Mouse (Mus musculus) cerebellum, postnatal 4 days (tissue): ENCODE data around the gene Phrf1.
"Not testable (repeated sequence)": the region's sequence is repeated elsewhere in the genome, so short reads cannot be mapped to it uniquely, and the experiment has no call there.

Experiments used
- DNase-seq, 2 experiments: peaks; one replicate each; pipeline ENCODE4 v3.0.0; 2022; ENCODE audit warnings: low spot score in 2 of 2, mixed read lengths in 1 of 2

Phrf1 gene

DNA sequence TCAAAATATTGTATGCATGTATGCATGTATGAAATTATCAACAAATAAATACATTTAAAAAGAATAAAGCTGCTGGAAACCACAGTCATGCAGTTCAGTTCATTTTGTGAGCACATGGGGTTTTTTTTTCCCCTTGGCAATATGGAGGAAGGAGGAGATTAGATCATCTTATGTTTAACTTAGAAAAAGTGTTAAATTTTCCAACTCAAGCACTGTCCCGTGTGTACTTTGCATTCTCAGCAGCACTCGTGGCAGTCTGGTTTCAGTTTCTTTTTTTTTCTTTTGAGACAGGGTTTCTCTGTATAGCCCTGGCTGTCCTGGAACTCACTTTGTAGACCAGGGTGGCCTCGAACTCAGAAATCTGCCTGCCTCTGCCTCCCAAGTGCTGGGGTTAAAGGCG is 21.9 kb downstream of the Phrf1 start:
- not testable (repeated sequence) for DNase-seq

DNA sequence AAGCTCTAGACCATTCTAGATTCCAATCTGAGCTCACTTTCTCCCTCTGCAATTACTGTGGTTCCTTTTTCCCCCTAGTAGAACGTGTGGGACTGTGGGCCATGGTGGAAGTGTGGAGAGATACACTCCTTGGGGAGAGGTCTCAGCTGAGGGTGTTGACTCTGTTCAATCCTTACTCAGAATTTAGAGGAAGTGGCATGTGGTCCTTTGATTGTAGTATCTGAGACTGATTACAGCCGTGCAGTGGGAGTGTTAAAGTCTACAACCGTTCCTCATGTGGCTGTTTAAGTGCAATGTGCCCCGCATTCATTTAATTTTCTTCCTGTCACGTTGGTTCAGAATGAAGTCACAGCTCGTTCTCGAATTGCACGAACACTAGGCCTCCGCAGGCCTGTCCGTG is 27.6 kb downstream of the Phrf1 start:
- no peak for DNase-seq

DNA sequence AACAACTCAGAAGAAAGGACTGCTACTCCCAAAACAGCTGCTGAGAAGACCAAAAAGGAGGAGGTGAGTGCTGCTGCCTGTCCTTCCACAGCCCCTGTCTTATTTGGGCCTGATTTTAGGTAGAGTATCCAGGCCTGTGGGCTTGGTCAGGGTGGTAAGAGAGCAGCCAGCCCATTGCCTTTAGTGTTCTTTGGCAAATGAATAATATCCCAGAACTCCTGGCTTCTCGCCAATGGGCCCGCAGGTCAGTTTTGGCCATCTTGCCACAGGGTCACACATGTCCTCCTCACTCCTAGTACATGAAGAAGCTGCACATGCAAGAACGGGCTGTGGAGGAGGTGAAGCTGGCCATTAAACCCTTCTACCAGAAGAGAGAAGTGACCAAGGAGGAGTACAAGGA is 32.9 kb downstream of the Phrf1 start:
- DNase-seq = no peak

DNA sequence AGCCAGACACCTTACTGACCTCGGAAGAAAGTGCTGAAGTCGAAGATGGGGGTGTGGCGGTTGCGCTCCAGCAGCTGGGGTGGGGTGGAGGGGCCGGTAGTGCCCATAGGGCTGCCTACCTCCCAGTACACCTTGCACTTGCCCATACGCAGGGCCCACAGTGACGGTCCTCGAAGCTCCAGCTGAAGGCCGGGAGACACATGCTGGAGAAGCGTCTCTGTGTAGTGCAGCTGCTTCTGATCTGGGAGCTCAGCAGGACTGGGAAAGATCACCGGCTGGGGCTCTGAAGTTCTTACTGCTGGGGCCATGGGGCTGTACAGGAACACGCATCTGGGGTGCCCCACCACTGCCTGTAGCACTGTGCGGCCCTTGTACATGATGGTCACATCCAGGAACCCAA is 35.1 kb downstream of the Phrf1 start:
- no peak for DNase-seq

DNA sequence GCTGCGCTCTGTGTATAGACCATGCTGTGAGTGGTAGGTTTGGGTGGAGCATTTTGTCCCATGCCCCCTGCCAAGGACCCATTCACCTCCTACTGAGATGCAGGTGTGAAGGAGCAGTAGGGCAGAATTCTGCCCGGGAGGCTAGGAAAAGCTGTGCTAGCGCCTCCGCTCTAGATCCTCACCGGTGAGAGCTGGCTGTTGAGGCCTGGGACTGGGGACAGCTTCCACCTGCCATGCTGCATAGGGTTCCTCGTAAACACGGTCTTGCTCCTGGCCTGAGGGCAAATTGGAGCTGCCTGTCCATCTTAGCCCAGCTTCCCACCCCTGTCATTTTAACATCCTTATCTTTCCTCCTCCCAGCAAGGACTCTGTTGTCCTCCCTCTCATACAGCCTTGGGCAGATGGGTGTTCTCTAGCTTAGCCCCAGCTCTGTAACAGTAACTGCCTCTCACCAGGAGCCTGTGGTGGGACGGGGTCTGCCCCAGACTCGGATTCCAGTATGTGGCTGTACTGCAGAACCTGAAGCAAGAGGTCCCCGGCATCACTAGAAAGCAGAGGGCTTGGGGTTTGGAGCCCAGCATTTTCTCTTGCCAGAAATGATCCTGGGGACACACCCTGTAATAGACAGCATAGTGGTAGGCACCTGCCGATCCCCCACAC is 35.6 kb downstream of the Phrf1 start:
- no peak for DNase-seq

DNA sequence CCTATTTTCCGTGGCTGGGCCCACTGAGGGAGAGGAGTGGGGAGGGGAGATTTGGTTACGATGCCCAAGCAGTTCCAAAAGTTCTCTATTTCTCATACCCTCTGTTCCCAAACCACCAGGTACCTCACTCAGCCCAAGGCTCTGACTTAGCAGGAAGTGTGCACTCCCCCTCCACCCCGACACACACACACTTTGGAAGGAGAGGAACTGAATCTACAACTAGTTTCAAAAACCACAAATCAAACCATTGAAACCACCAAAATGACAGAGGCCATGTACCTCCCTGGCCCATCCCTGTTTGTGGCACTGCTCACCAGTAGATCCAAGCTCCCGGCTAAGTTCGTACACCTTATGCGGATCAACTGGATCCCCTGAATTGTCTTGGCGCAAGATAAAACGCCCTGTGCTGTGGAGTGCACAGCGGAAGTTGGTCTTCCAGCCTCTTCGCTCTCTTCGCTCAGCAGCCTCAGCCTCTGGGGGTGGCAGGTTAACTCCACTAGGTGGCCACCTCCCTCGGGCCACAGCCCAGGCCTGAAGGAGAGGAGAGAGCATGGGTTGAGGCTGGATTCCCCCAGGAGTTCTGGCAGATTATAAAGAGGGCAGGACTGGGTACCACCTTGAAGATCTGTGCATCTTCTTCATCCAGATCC is 36.3 kb downstream of the Phrf1 start:
- no peak for DNase-seq

DNA sequence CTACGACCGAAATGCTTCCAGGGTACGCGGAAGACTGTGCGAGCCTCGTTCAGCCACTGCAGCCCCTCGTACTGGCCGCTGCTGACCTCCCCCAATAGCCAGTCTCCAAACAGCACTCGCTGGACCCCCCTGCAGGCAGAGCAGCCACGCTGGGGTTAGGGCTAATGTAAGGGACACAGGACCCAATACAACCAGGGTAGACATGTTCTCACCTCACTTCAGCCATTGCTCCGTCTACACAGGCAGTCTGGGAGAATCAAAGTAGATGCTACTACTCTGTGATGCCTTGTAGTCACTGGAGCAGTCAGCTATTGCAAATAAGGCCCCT is 36.8 kb downstream of the Phrf1 start:
- DNase-seq = no peak

DNA sequence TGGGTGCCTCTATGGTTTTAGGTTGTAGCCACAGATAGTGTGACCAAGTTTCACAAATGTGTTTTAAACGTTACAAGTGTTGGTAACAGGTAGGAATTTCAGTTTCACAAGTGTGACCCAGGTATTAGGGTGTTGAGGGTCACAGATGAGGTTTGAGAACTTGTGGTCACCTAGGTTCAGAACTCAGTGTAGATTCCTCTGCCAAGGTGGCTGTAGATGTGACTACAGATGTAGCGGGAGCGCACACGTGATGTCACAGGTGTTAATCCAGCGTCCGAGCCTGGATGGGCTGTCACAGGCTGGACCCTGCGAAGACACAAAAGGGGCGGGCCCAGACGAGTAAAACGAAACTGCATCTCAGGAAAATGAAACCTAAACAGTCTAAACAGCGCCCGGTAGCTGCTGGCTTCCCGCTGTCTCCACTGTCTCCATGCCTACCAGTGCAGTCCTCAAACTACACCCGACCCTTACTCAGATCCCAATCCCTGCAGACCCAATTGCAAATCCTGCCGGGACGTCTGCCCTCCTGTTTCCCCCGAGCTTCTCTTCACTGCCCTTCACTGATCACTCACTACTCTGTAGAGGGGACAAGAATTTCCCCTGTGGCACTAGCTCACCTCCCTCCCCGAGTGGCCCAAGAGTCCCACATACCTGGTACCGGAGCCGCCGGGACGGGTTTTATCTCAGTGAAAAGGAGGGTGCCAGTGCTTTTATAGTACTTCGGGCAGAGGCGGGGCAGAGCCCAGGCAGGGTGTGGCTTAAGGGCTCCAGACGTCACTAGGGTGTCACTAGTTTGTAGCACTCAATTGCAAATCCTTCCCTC is 37.4 kb downstream of the Phrf1 start, which contains the start of gene Irf7:
Irf7 (minus strand) TSS at position 743 of the 823 bp plus-strand sequence.
- no peak for DNase-seq

DNA sequence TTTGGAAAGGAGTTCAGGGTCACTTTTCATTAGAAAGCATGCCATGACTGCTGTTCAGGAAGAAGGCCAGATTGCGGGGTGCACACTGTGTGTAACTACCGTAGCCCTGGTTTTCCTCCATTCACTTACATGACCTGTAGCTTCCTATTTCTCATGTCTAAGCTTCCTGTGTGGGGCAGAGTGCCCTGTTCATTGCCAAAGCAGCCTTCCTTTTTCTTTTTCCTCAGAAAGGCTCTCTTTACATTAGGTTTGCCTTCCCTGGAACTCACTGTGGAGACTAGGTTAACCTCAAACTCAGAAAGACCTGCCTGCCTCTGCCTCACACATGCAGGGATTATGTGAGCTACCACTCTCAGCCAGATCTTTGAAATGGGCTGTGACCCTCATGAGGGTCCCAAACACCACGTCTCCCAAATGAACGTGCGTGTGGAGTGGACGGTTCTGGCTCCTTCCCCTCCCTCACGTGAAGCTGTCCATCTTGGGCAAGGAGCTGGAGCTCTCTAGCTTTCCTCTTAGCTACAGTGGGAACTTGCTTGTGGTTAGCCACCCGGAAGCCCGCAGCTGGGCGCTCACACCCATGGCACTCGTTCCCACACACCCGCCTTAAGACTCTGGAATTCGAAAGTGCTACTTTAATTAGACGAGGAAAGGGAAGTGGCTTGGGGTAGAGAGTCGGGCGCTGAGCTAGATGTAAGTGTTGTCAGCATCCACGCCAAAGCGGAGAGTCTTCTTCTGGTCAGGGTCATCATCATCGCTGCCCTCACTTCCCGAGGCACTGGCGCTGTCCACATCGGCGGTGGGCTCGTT is 40.1 kb downstream of the Phrf1 start:
- no peak for DNase-seq

DNA sequence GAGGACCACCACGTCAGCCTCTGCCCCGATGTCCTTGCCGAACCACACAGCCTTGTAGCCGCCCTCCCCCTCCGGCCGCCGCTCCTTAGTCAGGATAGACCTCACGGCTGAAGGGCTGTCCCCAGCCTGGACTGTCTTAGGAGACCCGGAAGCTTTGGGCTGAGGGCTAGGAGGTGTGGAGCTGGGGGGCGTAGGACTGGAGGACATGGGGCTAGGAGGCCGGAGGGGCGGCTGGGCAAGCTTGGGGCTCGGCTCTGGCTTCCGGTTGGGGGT is 40.6 kb downstream of the Phrf1 start:
- no peak for DNase-seq

DNA sequence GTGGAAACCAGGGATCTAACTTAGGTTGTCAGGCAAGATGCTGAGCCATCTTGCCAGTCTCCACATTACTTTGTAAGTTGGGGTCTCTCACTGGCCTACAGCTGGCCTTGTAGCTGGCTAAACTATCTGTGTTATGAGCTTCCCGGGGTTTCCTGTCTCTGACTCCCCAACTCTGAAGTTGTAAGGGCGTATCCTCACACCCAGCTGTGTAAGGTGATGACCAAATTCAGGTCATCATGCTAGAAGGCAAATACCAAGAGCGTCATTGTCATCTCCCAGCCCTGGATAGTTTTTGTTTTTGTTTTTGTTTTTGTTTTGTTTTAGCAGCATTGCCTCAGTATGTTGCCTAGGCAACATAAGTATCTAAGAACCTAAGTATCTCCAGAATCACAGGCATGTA is 42.0 kb downstream of the Phrf1 start:
- no peak for DNase-seq

DNA sequence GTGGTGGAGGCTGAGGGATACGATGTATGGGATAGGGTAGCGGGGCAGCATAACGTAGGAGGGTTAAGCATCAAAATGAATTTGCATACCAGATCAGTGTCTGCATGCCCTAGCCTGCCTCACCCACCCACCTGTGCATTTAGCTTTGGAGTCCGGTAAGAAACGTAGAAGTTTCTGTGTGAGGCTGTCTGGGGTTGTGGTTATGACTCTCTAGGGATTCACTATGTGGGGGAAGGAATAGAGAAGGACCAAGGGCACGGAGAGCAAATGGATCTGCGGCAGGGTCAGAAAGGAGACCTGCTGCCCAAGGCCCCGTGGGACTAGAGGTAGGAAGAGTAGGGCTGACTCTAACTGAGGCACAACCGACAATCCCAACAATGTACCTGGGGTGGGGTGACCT is 46.8 kb downstream of the Phrf1 start:
- DNase-seq = no peak

DNA sequence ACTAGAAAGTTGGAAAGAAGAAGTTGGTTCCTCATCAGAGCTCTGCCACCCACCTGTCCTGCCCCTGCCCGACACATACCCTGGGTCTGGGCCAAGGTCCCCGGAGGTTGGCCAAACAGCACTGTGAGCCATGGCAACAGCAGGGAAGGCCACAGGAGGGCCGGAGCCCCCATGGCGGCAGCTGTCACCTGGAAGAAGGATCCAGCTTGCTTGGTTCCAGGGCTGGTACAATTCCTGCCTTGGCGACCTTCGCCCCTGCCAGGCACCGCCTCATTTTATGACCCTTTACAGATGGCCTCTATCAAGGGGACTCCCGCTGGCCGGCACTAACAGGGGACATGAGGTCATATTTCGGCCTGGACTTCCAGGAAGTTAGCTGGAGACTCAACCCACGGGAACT is 48.0 kb downstream of the Phrf1 start, which contains the start of gene Cdhr5:
Cdhr5 (minus strand) TSS at position 241 of the 400 bp plus-strand sequence.
- DNase-seq = no peak

DNA sequence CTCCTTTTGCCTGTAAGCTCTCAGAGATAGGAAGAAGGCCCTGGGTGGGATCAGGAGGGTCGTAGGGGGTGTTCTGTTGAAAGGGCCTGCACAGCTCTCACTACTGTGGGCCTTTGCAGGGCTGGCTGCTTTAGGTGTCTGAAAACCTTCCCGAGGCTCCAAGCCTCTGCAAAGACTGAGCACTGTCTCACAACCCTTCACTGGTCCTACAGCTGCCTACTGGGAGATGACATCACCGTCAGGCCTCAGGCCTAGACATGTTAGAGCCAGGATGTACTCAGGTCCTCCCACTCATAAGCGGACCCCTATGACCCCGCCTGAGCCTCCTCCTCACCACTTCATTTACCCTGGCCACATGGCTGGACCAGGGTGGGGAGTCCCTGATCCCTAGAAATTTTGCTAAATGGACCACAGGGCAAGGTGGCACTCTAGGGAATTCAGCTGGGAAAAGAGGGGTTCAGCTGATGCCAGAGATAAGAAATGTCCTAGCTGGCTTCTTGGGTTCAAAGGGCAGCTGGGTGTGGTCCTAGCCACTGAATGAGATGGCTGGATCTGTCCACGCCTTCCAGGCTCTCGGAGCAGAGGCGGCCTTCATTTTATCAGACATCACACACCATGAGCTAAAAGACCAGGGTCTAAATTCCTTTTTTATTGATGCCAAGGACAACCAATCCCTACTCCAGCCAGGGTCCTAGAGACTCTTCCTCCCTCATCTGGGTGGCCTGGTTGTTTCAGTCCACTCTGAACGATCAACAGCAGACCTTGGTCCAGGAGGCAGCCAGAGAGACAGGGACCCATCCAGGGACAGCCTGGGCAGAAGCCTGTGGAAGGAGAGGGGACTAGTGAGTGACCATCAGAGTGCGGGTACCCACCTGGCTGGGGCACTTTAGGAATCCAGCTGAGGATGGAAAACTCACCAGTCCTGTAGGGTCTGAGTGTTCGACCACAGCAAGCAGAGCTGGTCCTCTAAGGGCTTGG is 49.4 kb downstream of the Phrf1 start:
- DNase-seq = no peak

DNA sequence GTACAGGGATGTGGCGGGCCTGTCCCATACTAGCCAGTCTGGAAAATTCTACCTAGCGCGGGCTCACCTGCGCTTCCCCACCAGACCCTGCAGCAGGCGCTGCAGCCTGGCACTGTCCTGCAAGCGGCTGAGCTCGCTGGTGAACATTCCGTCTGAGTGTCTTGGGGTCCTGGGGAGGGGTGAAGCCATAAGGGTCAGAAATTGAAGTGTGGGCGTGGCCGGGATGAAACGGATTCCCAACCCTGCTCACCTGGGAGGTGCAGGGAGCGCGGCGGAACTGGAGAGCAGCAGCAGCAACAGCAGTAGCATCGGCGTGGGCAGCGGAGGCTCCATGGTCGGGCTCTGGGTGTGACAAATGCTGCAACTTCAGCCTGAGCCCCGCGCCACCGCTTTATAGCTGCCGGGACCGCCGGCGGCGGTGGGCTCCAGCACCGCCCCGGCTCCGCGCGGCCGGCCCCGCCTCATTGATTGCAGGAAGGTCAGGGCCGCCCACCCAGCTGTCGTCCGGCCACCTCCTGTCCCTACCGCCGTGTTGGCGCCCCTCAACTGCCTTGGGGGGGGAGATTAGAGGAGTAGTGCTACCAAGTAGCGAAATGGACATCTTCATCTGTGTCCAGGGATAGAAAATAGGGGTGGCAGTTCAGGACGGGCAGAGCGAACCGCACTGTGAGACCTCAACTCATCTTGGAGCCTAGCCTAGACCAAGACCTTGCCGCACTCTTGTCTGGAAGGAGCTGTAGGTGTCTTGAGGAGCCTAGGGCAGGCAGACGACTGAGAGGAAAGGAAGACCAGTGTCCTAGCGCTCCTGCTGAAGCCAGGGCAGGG is 50.4 kb downstream of the Phrf1 start, which contains the start of gene Sct:
Sct (minus strand) TSS at position 368 of the 825 bp plus-strand sequence.
- peak in 1 of 2 experiments; percentile 38 for DNase-seq

DNA sequence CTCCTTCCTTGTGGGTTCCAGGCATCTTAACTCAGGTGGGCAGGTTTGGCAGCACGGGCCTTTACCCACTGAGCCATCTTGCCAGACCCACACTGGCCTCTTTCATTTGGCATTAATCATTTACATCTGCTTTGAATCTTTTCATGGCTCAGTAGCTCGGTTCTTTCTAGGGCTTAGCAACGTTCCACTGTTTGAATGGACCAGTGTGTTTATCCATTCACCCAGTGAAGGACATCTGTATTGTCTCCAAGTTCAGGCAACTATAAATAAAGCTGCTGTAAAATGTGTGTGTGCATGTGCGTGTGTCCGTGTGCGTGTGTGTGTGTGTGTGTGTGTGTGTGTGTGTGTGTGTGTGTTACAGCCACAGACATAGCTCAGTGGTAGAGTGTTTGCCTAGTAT is 52.9 kb downstream of the Phrf1 start:
- no peak for DNase-seq

DNA sequence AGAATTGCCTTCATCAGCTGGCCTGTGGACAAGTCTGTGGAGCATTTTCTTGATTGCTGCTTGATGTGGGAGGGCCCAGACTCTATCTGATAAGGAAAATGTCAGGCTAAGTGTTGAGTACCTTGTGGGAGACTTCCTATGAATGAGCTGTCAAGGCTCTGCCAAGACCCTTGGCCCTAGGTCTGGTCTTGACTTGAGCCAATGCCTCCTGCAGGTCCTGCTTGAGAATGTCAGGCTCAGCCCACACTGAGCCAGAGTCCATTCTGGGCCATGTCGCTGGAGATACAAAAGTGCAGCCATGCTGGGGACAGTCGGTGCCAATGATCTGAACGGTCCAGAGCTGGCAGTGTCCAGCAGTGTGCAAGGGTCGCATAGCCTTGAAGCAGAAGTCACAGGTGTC is 54.2 kb downstream of the Phrf1 start:
- DNase-seq = no peak

DNA sequence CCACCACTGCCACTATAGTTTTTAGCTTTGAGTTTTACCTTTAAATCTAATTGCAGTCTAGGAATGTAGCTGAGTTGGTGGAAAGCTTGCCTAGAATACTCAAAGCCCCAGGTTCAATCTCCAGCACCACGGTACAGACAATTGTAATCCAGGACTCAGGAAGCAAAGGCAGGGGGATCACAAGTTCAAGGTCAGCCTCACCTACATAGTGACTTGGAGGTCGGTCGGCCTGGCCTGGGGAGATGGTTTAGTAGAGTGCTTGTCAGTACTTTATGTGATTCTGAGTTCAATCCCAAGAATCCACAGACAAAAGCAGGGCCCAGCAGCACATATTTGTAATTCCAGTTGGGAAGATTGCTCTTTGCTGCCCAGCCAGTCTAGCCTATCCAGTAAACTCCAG is 59.5 kb downstream of the Phrf1 start:
- DNase-seq = no peak

DNA sequence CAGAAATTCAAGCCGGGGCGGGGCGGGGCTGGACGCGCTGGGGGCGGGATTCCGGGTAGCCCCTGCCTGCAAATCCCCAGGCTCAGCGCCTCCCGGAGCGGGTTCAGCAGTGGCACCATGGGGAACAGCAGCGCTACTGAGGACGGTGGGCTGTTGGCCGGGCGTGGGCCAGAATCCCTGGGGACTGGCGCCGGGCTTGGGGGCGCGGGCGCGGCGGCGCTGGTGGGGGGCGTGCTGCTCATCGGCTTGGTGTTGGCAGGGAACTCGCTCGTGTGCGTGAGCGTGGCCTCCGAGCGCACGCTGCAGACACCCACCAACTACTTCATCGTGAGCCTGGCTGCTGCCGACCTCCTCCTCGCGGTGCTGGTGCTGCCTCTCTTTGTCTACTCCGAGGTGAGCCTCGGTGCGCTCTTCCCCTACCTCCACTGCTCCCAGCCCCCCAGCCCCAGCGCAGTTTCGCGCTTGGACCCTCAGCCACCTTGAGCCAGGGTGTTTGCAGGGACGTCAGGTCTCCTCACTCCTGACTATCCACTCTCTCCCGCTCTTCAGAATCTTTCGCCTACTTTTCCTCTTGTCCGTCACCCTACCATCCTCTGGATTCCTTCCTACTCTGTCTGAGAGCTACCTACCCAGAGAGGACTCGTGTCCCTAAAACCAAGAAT is 63.5 kb downstream of the Phrf1 start, which contains the start of gene Drd4:
Drd4 (plus strand) TSS at position 86 of the 662 bp plus-strand sequence.
- DNase-seq = no peak
